Mouse (Mus musculus): ENCODE results near the gene Arpin.

- TF ChIP-seq MXI1 (IDR thresholded peaks at IDR 0.05; ENCODE audit: low read depth, low read length) (no peak), CTCF (IDR thresholded peaks at IDR 0.05 in 2 of 3, conservative IDR thresholded peaks at IDR 0.05 in 1 of 3; ENCODE audit: control insufficient read depth in 1 of 3, insufficient read depth in 1 of 3, low read depth in 2 of 3, low read length in 3 of 3, poor library complexity in 1 of 3, severe bottlenecking in 1 of 3) (peak; percentile 52 to 85 (median 69)), ZKSCAN1 (IDR thresholded peaks at IDR 0.05; ENCODE audit: low read depth, low read length) (no peak), NELFE (IDR thresholded peaks at IDR 0.05; ENCODE audit: low read depth, low read length) (no peak), ZNF384 (IDR thresholded peaks at IDR 0.05; ENCODE audit: low read depth, low read length) (peak; percentile 92), UBTF (IDR thresholded peaks at IDR 0.05; ENCODE audit: borderline replicate concordance, insufficient read depth, low read depth, low read length) (no peak), POLR2A (IDR thresholded peaks at IDR 0.05; ENCODE audit: control insufficient read depth in 1 of 2, insufficient read depth in 1 of 2, low read depth in 1 of 2, low read length in 2 of 2, poor library complexity in 1 of 2) (no peak)
Measured at GRCm38 (mm10) chr7:79914556-79914955, 20.6 kb downstream of the Arpin start.

Data from MEL (cell line).